Mouse (Mus musculus): ENCODE measurements around the gene Galnt7.

DNA sequence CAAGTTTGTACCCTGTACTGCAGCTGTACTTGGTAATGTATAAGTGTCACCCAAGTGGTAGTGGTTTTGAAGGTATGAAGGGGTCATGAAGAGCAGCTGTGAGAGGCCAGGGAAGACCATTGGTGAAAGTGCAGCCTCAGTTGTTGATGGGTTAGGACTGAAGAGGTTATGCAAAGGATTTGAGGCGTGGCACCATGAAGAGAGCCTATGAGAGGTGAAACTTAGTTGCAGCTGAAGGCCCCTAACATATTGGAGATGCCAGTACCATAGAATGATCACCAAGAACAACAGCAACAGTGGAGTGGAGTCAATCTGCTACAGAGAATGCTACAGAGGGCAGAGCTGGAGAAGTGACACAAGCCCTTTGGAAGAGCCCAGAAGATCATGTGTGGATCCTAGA is 163.5 kb downstream of the Galnt7 start:
- TF ChIP-seq CTCF (conservative IDR thresholded peaks at IDR 0.05 in 1 of 2, IDR thresholded peaks at IDR 0.05 in 1 of 2; ENCODE audit: low read depth in 2 of 2, low read length in 2 of 2): no peak
- no peak for TF ChIP-seq EP300 (IDR thresholded peaks at IDR 0.05; ENCODE audit: low read length)

Data from CH12.LX (cell line).